Mouse (Mus musculus) right cerebral cortex, postnatal 25 days (tissue): ENCODE measurements around the gene Pkd1l2.

ENCODE experiments used
- DNase-seq: peaks from one replicate; pipeline ENCODE4 v3.0.0; 2022

The Pkd1l2 gene

GRCm38 (mm10) chr8:117031476-117031875 is 50.8 kb downstream of the Pkd1l2 start:
- DNase-seq, result no peak

- DNase-seq, result no peak
Observed at GRCm38 (mm10) chr8:117028686-117029085, 53.6 kb downstream of the Pkd1l2 start.

GRCm38 (mm10) chr8:117027601-117028000 is 54.6 kb downstream of the Pkd1l2 start:
- no peak for DNase-seq

GRCm38 (mm10) chr8:117022297-117022993 is 59.8 kb downstream of the Pkd1l2 start:
- DNase-seq, result no peak

- DNase-seq, result peak; percentile 38
Observed at GRCm38 (mm10) chr8:117019323-117020275, 62.6 kb downstream of the Pkd1l2 start.

GRCm38 (mm10) chr8:117017896-117018295 is 64.4 kb downstream of the Pkd1l2 start:
- DNase-seq, result no peak

- no peak for DNase-seq
Observed at GRCm38 (mm10) chr8:117017006-117017405, 65.2 kb downstream of the Pkd1l2 start.

- no peak for DNase-seq
Observed at GRCm38 (mm10) chr8:117015670-117016069, 66.6 kb downstream of the Pkd1l2 start.

GRCm38 (mm10) chr8:117011366-117011765 is 70.9 kb downstream of the Pkd1l2 start:
- DNase-seq, result no peak

- DNase-seq, result no peak
Observed at GRCm38 (mm10) chr8:116994016-116994716, 88.1 kb downstream of the Pkd1l2 start.

- DNase-seq, result peak; percentile 98
Observed at GRCm38 (mm10) chr8:116993095-116993867, 89.0 kb downstream of the Pkd1l2 start, which contains the start of gene Gcsh. Gcsh (minus strand) TSS chr8:116993537.

DNA sequence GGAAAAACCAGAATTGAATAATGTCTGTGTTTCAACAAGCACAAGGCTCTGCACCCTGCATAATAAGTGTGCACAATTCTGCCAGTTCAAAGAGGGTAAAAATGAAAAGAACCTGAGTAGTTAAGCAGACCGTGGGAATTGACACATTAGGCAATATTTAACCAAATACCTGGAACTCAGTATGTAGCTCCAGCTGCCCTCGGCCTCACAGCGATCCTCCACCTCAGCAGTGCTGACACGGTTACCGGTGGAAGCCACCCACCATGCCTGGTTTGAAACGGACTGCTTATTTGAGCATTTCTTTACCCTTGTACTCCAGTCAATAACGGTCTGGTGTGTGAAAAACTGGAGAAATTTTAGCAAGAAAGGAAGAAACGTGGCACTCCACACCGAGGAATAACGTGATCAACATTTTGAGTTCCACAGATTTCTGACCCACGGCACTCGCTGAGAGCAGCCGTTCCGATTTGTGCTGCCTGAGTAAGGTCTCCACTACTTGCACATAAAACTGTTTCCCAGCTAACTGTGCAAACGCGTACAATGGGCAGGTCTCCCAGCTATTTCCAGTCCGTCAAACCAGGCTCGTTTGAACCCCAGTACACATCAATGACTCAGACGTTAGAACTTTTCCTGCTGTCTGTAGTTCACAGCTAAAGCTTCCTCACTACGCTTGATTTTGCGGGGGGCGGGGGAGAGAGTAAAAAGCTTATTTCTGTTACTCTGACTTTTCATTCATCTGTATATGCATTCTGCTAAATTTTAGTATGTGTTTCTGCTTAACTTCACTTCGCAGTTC is 89.9 kb downstream of the Pkd1l2 start:
- no peak for DNase-seq

- DNase-seq, result no peak
Observed at GRCm38 (mm10) chr8:116991241-116991640, 91.0 kb downstream of the Pkd1l2 start.

GRCm38 (mm10) chr8:116989842-116990241 is 92.4 kb downstream of the Pkd1l2 start:
- no peak for DNase-seq

DNA sequence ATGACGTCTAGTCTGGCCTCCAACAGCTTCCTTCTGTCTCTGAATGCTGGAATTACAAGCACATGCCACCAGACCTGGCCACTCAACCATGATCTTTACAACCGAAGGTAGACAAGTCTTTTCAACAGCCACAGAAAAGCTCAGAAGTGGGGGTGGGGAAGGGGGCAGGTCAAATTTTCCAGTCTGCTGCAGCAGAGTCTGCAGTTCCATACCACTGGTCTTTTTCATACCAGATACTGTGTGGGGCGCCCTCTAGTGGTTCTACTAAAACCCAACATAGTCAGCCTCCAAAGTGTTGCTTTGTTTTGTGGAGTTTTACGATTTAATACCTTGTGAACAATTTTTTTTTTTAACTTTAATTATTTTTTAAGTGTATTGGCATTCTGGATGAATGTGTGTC is 102.1 kb downstream of the Pkd1l2 start:
- peak; percentile 35 for DNase-seq

GRCm38 (mm10) chr8:116978631-116979256 is 103.5 kb downstream of the Pkd1l2 start, which contains the start of gene 1700030J22Rik:
1700030J22Rik (minus strand) TSS chr8:116978959.
- peak; percentile 99 for DNase-seq

DNA sequence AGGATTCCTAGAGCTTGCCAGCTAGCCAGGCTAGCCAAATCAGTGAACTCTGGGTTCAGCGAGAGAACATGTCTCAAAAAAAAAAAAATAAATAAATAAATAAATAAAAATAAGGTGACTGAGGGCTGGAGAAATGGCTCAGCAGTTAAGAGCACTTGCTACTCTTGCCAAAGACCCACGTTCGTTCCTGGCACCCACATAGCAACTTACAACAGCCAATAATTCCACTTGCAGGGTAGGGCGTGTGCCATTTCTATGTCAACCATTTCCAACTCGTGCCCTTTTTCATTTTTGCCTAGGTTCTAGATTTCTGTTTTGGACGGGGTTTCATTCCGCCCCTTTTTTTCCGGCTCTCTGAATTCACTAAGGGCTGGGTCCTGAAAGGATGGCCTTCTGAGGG is 104.2 kb downstream of the Pkd1l2 start:
- no peak for DNase-seq

DNA sequence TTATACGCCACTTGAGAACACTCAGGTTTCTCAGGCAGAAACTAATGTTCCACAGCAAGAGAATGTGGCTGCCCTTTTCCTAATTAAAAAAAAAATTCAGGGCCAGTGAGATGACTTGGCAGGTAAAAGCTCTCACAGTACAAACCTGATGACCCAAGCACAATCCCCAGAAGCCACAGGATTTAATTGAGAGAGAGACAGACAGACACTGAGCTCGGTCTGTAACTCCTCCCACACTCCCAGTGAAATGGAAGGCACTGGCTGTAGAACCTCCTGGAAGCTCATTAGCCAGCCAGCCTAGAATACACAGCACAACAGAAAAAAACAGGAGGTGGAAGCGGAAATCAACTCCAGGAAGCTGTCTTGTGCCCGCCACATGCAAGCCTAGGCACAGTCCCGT is 106.6 kb downstream of the Pkd1l2 start:
- DNase-seq, result no peak

- DNase-seq, result no peak
Observed at GRCm38 (mm10) chr8:116975066-116975465, 107.2 kb downstream of the Pkd1l2 start.

- no peak for DNase-seq
Observed at GRCm38 (mm10) chr8:116969531-116969930, 112.7 kb downstream of the Pkd1l2 start.

- DNase-seq, result peak; percentile 84
Observed at GRCm38 (mm10) chr8:116954415-116954814, 127.8 kb downstream of the Pkd1l2 start.
